Mouse (Mus musculus) hindbrain, embryonic 12.5 days (tissue): ENCODE data around the gene Prr13. TPM values are rescaled to one million over a fixed set of nuclear protein-coding genes. Genes with fewer than 3 reads are reported as not detected.

ENCODE experiments used
- ATAC-seq: fragments of 200-750 bp; cut with Nextera tagmentation; 2 replicates; pipeline ENCODE4 v1.8.0; 2017; ENCODE audit warnings: moderate TSS enrichment; ENCODE audit not compliant: low FRiP score
- H3K27ac ChIP-seq: fragments of 300-500 bp; sonication (generic); 2 replicates; pipeline ENCODE4 v1.5.1; 2016; ENCODE audit warnings: mild to moderate bottlenecking
- H3K27me3 ChIP-seq: fragments of 300-500 bp; sonication (generic); 2 replicates; pipeline ENCODE4 v1.6.1; 2016; ENCODE audit warnings: mild to moderate bottlenecking
- H3K36me3 ChIP-seq: fragments of 300-500 bp; sonication (generic); 2 replicates; pipeline ENCODE4 v1.6.1; 2016; ENCODE audit warnings: mild to moderate bottlenecking
- H3K4me1 ChIP-seq: fragments of 300-500 bp; sonication (generic); 2 replicates; pipeline ENCODE4 v1.6.1; 2016
- H3K4me2 ChIP-seq: fragments of 300-500 bp; sonication (generic); replicated peaks from 2 replicates; pipeline ENCODE4 v1.6.1; 2016; ENCODE audit warnings: mild to moderate bottlenecking
- H3K4me3 ChIP-seq: fragments of 300-500 bp; sonication (generic); 2 replicates; pipeline ENCODE4 v1.5.1; 2016; ENCODE audit warnings: mild to moderate bottlenecking
- H3K9ac ChIP-seq: fragments of 300-500 bp; sonication (generic); 2 replicates; pipeline ENCODE4 v1.6.1; 2016; ENCODE audit warnings: mild to moderate bottlenecking, moderate library complexity
- H3K9me3 ChIP-seq: fragments of 300-500 bp; sonication (generic); replicated peaks from 2 replicates; pipeline ENCODE4 v1.6.1; 2016; ENCODE audit warnings: mild to moderate bottlenecking
- WGBS: fragments of 180-500 bp; shearing (Covaris S2); methylation state at CpG from one replicate; pipeline ENCODE4 v1.1.7; 2016; 5-methylcytosine and 5-hydroxymethylcytosine counted together
- polyA plus RNA-seq: library from polyadenylated mRNA; unstranded; fragments of >200 nt; fragmentation: Nextera tagmentation; extraction: Ambion mirVana; gene quantifications from 2 replicates; pipeline ENCODE4 v1.2.1, GENCODE M21; 2016

Prr13 gene
- polyA plus RNA-seq, 1 experiment from 2014 or later: 89.7 TPM

DNA sequence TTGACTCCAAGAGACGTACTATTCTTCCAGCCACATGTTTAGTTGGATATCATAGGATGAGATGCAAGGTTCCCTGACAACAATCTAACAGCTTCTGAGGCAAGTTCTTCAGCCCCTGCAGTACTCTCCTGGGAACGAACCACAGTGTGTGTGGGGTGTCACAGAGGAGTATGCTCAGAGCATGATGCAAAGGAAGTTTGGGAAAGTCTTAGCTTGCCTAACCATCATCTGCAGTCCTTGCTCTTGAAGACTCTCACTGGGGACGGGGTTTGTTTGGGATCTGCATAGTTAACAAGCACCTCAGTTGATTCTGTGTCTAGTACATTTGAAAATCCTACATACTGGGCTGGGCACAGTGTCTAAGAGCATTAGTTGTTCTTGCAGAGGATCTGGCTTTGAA, 49.5 kb downstream of the Prr13 start:
- Histone ChIP-seq H3K27ac (no peak overlapping the region), H3K36me3 (peaks cover 27% of the 10 kb centered on the region), H3K9me3 (no peaks in the 10 kb centered on the region), H3K9ac (no peak overlapping the region), H3K4me2 (no peak overlapping the region), H3K27me3 (no peaks in the 10 kb centered on the region), H3K4me3 (no peak overlapping the region), H3K4me1 (peaks cover 40% of the 10 kb centered on the region)
- ATAC-seq: no peak
- 90% methylated on average over 3 of the region's 3 CpGs for WGBS

DNA sequence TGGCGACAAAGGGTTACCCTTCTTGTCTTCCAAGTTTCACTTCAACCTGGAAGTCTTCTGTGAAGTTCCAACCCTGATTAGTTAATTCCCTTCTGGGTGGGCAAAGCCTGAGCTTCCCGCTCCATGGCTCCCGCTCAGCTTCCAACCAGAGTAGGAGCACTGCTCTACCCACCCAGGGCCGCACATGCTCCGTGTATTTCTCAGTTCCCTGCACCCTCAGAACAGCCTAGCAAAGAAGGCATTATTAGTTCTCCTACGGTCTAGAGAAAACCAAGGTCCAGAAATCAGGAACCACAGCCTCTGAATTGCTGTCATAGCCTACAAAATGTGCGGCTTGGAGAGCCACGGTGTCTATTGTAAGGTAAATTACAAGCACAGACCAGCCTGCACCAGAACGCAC, 51.3 kb downstream of the Prr13 start:
- peak overlapping the region; percentile 83 for H3K4me2 ChIP-seq
- WGBS: 7% methylated on average over 9 of the region's 9 CpGs
- peaks cover 51% of the 10 kb centered on the region for H3K4me1 ChIP-seq
- H3K9ac ChIP-seq: peak overlapping the region; percentile 70
- H3K27ac ChIP-seq: peak overlapping the region; percentile 89
- peak overlapping the region; percentile 58 for H3K4me3 ChIP-seq
- no peaks in the 10 kb centered on the region for H3K9me3 ChIP-seq
- peaks cover 11% of the 10 kb centered on the region for H3K36me3 ChIP-seq
- ATAC-seq: peak; percentile 67
- H3K27me3 ChIP-seq: no peaks in the 10 kb centered on the region

DNA sequence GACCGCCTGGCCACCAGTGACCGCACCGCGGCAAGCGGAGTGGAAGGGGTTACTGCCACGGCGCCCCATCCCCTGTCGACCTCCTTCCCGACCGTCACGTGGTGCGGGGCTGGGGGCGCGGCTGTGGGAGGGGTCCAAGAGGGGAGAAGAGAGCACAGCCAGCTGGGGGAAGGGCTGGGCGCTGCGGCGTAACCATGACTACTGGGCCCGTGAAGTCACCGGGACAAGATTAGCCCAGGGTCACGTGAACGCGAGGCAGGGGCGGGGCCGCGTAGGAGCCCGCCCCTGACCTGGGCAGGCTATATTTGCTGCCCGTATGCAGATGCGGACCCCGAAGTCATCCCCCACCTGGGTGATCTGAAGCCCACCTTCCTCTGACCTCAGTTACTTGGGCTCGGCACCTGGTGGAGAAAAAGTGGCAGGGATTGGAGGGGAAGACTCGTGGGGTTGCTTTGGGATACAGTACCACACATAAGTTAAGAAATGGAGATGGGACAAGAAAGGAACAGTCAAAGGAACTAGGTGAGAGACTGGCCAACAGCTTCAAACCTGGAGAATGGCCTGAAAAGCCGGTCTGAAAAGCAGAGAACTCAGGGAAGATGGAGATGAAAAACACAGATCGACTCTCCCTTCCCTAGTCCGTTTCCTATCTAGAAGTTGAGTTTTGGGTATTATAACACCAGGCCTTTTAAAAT, 51.9 kb downstream of the Prr13 start:
- peak overlapping the region; percentile 70 for H3K9ac ChIP-seq
- H3K4me3 ChIP-seq: peak overlapping the region; percentile 58
- peak; percentile 94 for ATAC-seq
- no peaks in the 10 kb centered on the region for H3K9me3 ChIP-seq
- peaks cover 6% of the 10 kb centered on the region; the same call in 1 of the 2 replicates for H3K36me3 ChIP-seq
- H3K27ac ChIP-seq: peak overlapping the region; percentile 89
- H3K27me3 ChIP-seq: no peaks in the 10 kb centered on the region
- peak overlapping the region; percentile 83 for H3K4me2 ChIP-seq
- 3% methylated on average over 34 of the region's 34 CpGs for WGBS
- H3K4me1 ChIP-seq: peaks cover 57% of the 10 kb centered on the region

DNA sequence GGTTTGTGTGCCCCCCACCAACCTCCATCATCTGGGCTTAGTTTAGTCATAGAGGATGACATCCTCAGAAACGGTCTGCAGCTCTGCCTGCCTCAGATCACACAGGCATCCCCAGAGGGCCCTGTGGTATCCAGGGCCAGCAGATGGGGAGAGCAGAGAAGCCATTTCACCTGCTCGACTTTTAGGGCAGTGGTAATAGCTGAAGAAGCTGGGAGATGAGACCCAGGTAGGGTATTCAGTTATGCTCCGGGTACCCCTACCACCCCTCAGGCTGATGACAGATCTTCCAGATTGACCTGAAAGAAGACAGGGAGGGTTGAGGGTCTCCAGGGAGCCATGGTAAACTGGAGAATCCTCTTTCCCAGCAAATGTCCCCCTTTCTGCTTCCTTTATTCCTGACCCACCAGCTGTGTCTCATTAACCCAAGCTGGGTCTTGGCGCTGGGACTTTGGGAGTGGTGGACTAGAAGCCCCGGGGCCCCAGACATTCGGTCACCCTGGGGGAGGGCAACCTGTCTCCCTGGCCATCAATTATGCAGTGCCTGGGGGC, 52.5 kb downstream of the Prr13 start:
- peak; percentile 35 for ATAC-seq
- WGBS: 7% methylated on average over 6 of the region's 6 CpGs
- no peaks in the 10 kb centered on the region for H3K9me3 ChIP-seq
- peak overlapping the region; percentile 89 for H3K27ac ChIP-seq
- peak overlapping the region; percentile 58; the same call in 1 of the 2 replicates for H3K4me3 ChIP-seq
- no peaks in the 10 kb centered on the region for H3K27me3 ChIP-seq
- peaks cover 4% of the 10 kb centered on the region; the same call in 1 of the 2 replicates for H3K36me3 ChIP-seq
- peak overlapping the region; percentile 50; the same call in 1 of the 2 replicates for H3K9ac ChIP-seq
- peak overlapping the region; percentile 83 for H3K4me2 ChIP-seq
- H3K4me1 ChIP-seq: peaks cover 63% of the 10 kb centered on the region

DNA sequence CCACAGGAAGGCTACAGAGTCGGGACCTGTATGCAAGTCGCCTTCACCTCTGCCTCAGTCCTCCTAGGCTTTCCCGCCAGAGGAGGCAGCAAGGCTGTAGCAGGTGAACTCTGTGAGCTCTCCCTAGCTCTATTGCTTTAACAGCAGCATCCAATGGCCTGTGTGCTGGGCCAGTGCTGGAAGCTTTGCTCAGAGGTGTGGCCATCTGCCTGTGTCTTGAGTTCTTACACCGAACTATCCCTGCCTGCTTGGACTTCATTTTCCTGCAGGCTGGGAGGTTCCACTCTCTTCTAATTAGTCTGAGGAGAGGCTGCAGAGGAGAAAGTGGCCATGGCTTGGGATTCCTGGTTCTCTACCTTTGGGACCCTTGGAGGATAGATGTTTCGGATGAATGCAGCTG, 53.2 kb downstream of the Prr13 start:
- Histone ChIP-seq H3K36me3 (peaks cover 4% of the 10 kb centered on the region; the same call in 1 of the 2 replicates), H3K27me3 (no peaks in the 10 kb centered on the region), H3K4me1 (peaks cover 63% of the 10 kb centered on the region), H3K9me3 (no peaks in the 10 kb centered on the region), H3K4me2 (peak overlapping the region; percentile 83), H3K4me3 (peak overlapping the region; percentile 8; the same call in 1 of the 2 replicates), H3K27ac (peak overlapping the region; percentile 89), H3K9ac (peak overlapping the region; percentile 50)
- 24% methylated on average over 5 of the region's 5 CpGs for WGBS
- no peak for ATAC-seq

Other genes with a start within 250 kb of the Prr13 start
- 1.1 and 2.2 TPM in 2 replicates for gene Itgb7, start 227.1 kb upstream of the Prr13 start, polyA plus RNA-seq
- gene Rarg, start 201.5 kb upstream of the Prr13 start, polyA plus RNA-seq: 42.2 and 45.6 TPM in 2 replicates
- gene Gm9918, start 188.5 kb upstream of the Prr13 start, polyA plus RNA-seq: 0.30 and 0.49 TPM in 2 replicates
- gene Mfsd5, start 179.6 kb upstream of the Prr13 start, polyA plus RNA-seq: 54.2 and 54.9 TPM in 2 replicates
- 26.7 and 27.3 TPM in 2 replicates for gene Espl1, start 162.8 kb upstream of the Prr13 start, polyA plus RNA-seq
- 331 and 402 TPM in 2 replicates for gene Pfdn5, start 132.9 kb upstream of the Prr13 start, polyA plus RNA-seq
- gene Myg1, start 127.3 kb upstream of the Prr13 start, polyA plus RNA-seq: 78.4 and 90.8 TPM in 2 replicates
- 54.6 and 60.9 TPM in 2 replicates for gene Aaas, start 108.3 kb upstream of the Prr13 start, polyA plus RNA-seq
- gene Sp7, start 91.8 kb upstream of the Prr13 start, polyA plus RNA-seq: 1.9 and 2.1 TPM in 2 replicates
- gene Sp1, start 52.9 kb upstream of the Prr13 start, polyA plus RNA-seq: 9.1 and 9.3 TPM in 2 replicates
- gene Amhr2, start 13.7 kb upstream of the Prr13 start, polyA plus RNA-seq: 0.23 TPM in 1 of 2 replicates, not detected in the other
- gene Pcbp2, start 11.5 kb downstream of the Prr13 start, polyA plus RNA-seq: 153 and 161 TPM in 2 replicates
- gene Gm10337, start 44.7 kb downstream of the Prr13 start, polyA plus RNA-seq: 4.3 and 6.6 TPM in 2 replicates
- gene Map3k12, start 58.0 kb downstream of the Prr13 start, polyA plus RNA-seq: 45.5 and 46.0 TPM in 2 replicates
- gene Tarbp2, start 59.2 kb downstream of the Prr13 start, polyA plus RNA-seq: 93.0 and 94.0 TPM in 2 replicates
- gene Npff, start 65.9 kb downstream of the Prr13 start, polyA plus RNA-seq: 3.6 and 4.3 TPM in 2 replicates
- gene Gm28047, start 166.0 kb downstream of the Prr13 start, polyA plus RNA-seq: not detected in 2 replicates
- gene Atf7, start 166.4 kb downstream of the Prr13 start, polyA plus RNA-seq: 23.6 and 24.5 TPM in 2 replicates
- gene Atp5g2, start 213.3 kb downstream of the Prr13 start, polyA plus RNA-seq: 53.9 and 60.4 TPM in 2 replicates